Mouse (Mus musculus) CH12.LX (cell line): ENCODE data around the gene Asic2.

Experiments
- POLR2A ChIP-seq: IDR thresholded peaks from 2 replicates; pipeline ENCODE4 v1.6.1; 2011; ENCODE audit warnings: low read depth, mild to moderate bottlenecking, improper control_type of control experiment, low read length
- RAD21 ChIP-seq: IDR thresholded peaks from 2 replicates; pipeline ENCODE4 v1.6.1; 2011; ENCODE audit warnings: low read depth, mild to moderate bottlenecking, low read length, improper control_type of control experiment, moderate library complexity

GRCm38 (mm10) chr11:80853014-80853413 is 1115.2 kb downstream of the Asic2 start:
- TF ChIP-seq RAD21 (no peak), POLR2A (no peak)
